Mouse (Mus musculus) neural tube, embryonic 11.5 days (tissue): Measurements from ENCODE around the gene Gm44805. TPM values are rescaled to one million over a fixed set of nuclear protein-coding genes. Genes with fewer than 3 reads are reported as not detected.

Experiments
- ATAC-seq: fragments of 200-750 bp; cut with Nextera tagmentation; 2 replicates; pipeline ENCODE4 v1.8.0; 2017; ENCODE audit warnings: moderate number of reproducible peaks, mild to moderate bottlenecking, moderate TSS enrichment, moderate library complexity; ENCODE audit not compliant: insufficient read depth, low FRiP score, low TSS enrichment
- DNase-seq: peaks from one replicate; pipeline ENCODE4 v3.0.0-alpha.2; 2015; ENCODE audit warnings: low spot score
- H3K27ac ChIP-seq: fragments of 300-500 bp; sonication (generic); 2 replicates; pipeline ENCODE4 v1.5.1; 2014; ENCODE audit warnings: low read depth, mild to moderate bottlenecking, low read length
- H3K27me3 ChIP-seq: fragments of 300-500 bp; sonication (generic); 2 replicates; pipeline ENCODE4 v1.6.1; 2014; ENCODE audit warnings: mild to moderate bottlenecking, low read length, mixed read lengths; ENCODE audit not compliant: control insufficient read depth, insufficient read depth
- H3K36me3 ChIP-seq: fragments of 300-500 bp; sonication (generic); 2 replicates; pipeline ENCODE4 v1.6.1; 2014; ENCODE audit warnings: mild to moderate bottlenecking, low read length, moderate library complexity, mixed read lengths; ENCODE audit not compliant: control insufficient read depth, insufficient read depth
- H3K4me1 ChIP-seq: fragments of 300-500 bp; sonication (generic); 2 replicates; pipeline ENCODE4 v1.6.1; 2014; ENCODE audit warnings: low read length, mixed read lengths; ENCODE audit not compliant: control insufficient read depth, insufficient read depth
- H3K4me2 ChIP-seq: fragments of 300-500 bp; sonication (generic); 2 replicates; pipeline ENCODE4 v1.6.1; 2014; ENCODE audit warnings: low read depth, mild to moderate bottlenecking, moderate library complexity
- H3K4me3 ChIP-seq: fragments of 300-500 bp; sonication (generic); 2 replicates; pipeline ENCODE4 v1.5.1; 2014; ENCODE audit warnings: low read depth, low read length
- H3K9ac ChIP-seq: fragments of 300-500 bp; sonication (generic); 2 replicates; pipeline ENCODE4 v1.6.1; 2014; ENCODE audit warnings: mild to moderate bottlenecking, low read length
- H3K9me3 ChIP-seq: fragments of 300-500 bp; sonication (generic); 2 replicates; pipeline ENCODE4 v1.6.1; 2016; ENCODE audit warnings: low read length; ENCODE audit not compliant: control insufficient read depth
- WGBS: fragments of 180-500 bp; shearing (Covaris S2); extraction: QIAGEN DNeasy Blood & Tissue Kit; methylation state at CpG from one replicate; pipeline ENCODE4 v1.1.7; 2014; 5-methylcytosine and 5-hydroxymethylcytosine counted together
- polyA plus RNA-seq: library from polyadenylated mRNA; unstranded; fragments of >200 nt; fragmentation: Nextera tagmentation; extraction: Ambion mirVana; gene quantifications from 2 replicates; pipeline ENCODE4 v1.2.1, GENCODE M21; 2014

The Gm44805 gene
- not detected in 2 replicates for polyA plus RNA-seq

GRCm38 (mm10) chr7:19681202-19681694 is at the start of gene Gm44805, which contains the start of gene Apoc4:
Gene Gm44805, minus strand, starts transcription at chr7:19681423.
Gene Apoc4, minus strand, starts transcription at chr7:19681479.
- Histone ChIP-seq H3K9ac (no peak within 1 kb of the TSS), H3K4me3 (no peak within 1 kb of the TSS), H3K27ac (no peak within 1 kb of the TSS), H3K9me3 (no peaks in the 10 kb centered on the region), H3K4me2 (no peak within 1 kb of the TSS), H3K27me3 (no peaks in the 10 kb centered on the region), H3K36me3 (no peaks in the 10 kb centered on the region), H3K4me1 (no peaks in the 10 kb centered on the region)
- WGBS = 61% methylated on average over 8 of the region's 8 CpGs
- ATAC-seq (no peak), DNase-seq (no peak)

DNA sequence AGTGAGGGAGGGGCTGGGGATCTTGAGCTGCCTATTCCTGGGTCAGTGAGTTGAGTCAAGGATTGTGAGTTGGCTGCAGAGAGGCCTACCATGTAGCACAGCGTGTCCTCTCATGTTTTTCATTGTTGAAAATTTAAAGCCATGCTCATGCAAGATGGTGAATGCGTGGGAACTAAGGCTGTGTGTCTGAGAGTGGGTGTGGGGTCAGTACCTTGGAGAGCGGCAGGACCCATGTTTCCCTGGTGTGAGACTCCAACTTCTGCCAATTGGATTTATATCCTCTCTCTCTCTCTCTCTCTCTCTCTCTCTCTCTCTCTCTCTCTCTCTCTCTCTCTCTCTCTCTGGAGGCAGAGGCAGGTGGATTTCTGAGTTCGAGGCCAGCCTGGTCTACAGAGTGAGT is 45.3 kb upstream of the Gm44805 start:
- Histone ChIP-seq H3K27me3 (no peaks in the 10 kb centered on the region), H3K9me3 (no peaks in the 10 kb centered on the region), H3K27ac (no peak overlapping the region), H3K4me2 (no peak overlapping the region), H3K4me1 (no peaks in the 10 kb centered on the region), H3K9ac (no peak overlapping the region), H3K4me3 (no peak overlapping the region), H3K36me3 (peaks cover 31% of the 10 kb centered on the region)
- ATAC-seq (no peak), DNase-seq (no peak)
- 92% methylated on average over 4 of the region's 4 CpGs for WGBS

DNA sequence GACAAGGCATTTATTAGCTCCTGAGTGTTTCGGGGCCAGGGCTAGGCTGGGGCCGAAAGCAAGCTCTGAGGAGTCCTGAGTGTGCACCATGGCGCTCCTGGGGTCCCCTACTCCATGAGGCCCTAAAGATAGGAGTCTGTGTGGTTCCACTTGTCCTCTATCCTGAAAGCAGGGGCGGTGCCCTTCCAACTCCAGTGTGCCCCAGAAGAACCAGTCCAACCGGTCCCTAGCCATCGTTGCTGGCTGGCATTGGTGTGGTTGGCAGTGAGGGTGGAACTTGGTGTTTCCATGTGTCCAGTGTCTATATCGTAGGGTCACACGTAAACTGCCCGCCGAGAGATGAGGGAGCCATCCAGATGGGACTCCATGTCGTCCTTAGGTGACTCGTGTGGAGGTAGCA is 42.9 kb upstream of the Gm44805 start:
- no peak overlapping the region for H3K4me2 ChIP-seq
- no peaks in the 10 kb centered on the region for H3K27me3 ChIP-seq
- no peak for DNase-seq
- no peak overlapping the region for H3K9ac ChIP-seq
- peaks cover 20% of the 10 kb centered on the region for H3K36me3 ChIP-seq
- H3K27ac ChIP-seq = no peak overlapping the region
- no peaks in the 10 kb centered on the region for H3K9me3 ChIP-seq
- H3K4me1 ChIP-seq = no peaks in the 10 kb centered on the region
- no peak for ATAC-seq
- H3K4me3 ChIP-seq = no peak overlapping the region
- WGBS = 95% methylated on average over 12 of the region's 12 CpGs

DNA sequence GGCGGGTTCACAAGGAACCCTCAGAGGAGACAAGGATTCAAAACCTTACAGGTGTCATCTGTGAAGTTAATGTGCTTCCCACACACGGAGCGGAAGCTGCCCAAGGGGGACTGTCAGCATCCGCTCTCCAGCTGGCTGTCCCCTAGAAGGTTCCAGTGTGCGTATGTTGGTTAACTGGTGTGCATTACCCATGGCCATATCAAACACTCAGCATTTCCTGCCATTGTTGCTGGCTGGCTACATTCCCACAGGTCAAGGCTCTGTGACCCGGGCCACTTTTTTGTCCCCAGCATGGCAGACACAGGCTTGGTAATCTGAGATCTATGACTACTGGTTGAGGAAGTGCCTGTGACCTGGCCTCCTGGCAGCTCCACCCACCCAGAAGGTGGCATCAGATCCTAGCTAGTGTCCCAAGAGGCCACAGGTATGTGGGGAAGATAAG is 41.6 kb upstream of the Gm44805 start:
- ATAC-seq (no peak), DNase-seq (no peak)
- Histone ChIP-seq H3K36me3 (peaks cover 14% of the 10 kb centered on the region), H3K4me1 (no peaks in the 10 kb centered on the region), H3K27me3 (no peaks in the 10 kb centered on the region), H3K27ac (no peak overlapping the region), H3K9me3 (no peaks in the 10 kb centered on the region), H3K9ac (no peak overlapping the region), H3K4me3 (no peak overlapping the region), H3K4me2 (no peak overlapping the region)
- WGBS = 92% methylated on average over 6 of the region's 6 CpGs

DNA sequence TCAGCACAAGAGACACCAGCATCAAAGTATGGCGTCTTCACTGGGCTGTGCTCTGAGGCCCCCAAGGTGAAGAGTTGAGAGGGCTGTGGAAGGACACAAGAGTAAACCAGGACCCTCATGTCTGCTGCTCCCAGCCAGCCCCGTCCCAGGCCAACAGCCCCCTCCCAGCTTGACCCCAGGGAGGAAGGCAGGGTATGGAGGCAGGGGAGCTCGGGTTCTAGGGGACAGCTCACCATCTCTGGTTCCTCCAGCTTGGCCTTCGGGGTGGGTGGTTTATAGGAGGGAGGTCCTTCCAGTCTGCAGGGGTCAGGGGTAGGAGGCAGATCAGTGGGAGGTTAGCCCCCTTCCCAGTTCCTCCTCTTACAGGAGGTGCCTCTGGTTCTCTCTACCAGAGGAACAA is 38.0 kb upstream of the Gm44805 start:
- WGBS = 89% methylated on average over 4 of the region's 4 CpGs
- DNase-seq (no peak), ATAC-seq (no peak)
- Histone ChIP-seq H3K9ac (no peak overlapping the region), H3K4me3 (no peak overlapping the region), H3K4me1 (peaks cover 5% of the 10 kb centered on the region), H3K36me3 (peaks cover 2% of the 10 kb centered on the region; the same call in 1 of the 2 replicates), H3K27ac (no peak overlapping the region), H3K27me3 (no peaks in the 10 kb centered on the region), H3K4me2 (no peak overlapping the region), H3K9me3 (no peaks in the 10 kb centered on the region)

- no peak for DNase-seq
- 96% methylated on average over 5 of the region's 5 CpGs for WGBS
- H3K36me3 ChIP-seq = peaks cover 2% of the 10 kb centered on the region; the same call in 1 of the 2 replicates
Measured at GRCm38 (mm10) chr7:19718297-19718952, 37.2 kb upstream of the Gm44805 start.

DNA sequence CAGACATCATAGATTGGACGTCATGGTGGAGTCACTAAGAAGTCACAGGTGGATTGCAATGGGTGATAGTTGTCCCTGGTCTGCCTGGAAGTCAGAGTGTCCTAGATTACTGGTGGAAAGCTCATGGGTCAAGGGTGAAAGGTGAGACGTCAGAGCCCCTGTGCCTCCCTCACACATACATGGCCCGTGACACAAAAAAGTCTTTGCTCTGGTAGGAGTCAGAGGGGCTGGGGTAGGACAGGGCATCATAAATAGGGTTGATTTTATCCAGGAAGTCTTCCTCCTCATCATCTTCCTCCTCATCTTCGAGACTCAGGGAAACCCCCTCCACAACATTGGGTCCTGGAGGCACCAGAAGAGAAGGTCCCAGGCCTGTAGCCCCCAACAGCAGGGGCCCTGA is 36.1 kb upstream of the Gm44805 start:
- 86% methylated on average over 4 of the region's 4 CpGs for WGBS
- no peak overlapping the region for H3K4me3 ChIP-seq
- DNase-seq = no peak
- no peaks in the 10 kb centered on the region for H3K27me3 ChIP-seq
- ATAC-seq = no peak
- no peak overlapping the region for H3K9ac ChIP-seq
- H3K27ac ChIP-seq = no peak overlapping the region
- no peaks in the 10 kb centered on the region for H3K9me3 ChIP-seq
- peaks cover 7% of the 10 kb centered on the region for H3K4me1 ChIP-seq
- H3K4me2 ChIP-seq = no peak overlapping the region
- peaks cover 2% of the 10 kb centered on the region; the same call in 1 of the 2 replicates for H3K36me3 ChIP-seq

More at GRCm38 (mm10) chr7:19718297-19718952, 37.2 kb upstream of the Gm44805 start:
- H3K4me1 ChIP-seq = peaks cover 7% of the 10 kb centered on the region
- H3K27ac ChIP-seq = no peak overlapping the region
- no peak overlapping the region for H3K9ac ChIP-seq
- no peak for ATAC-seq
- no peaks in the 10 kb centered on the region for H3K27me3 ChIP-seq
- H3K9me3 ChIP-seq = no peaks in the 10 kb centered on the region
- H3K4me2 ChIP-seq = no peak overlapping the region
- H3K4me3 ChIP-seq = no peak overlapping the region

- H3K27me3 ChIP-seq = no peaks in the 10 kb centered on the region
- no peak overlapping the region for H3K27ac ChIP-seq
- peak overlapping the region; percentile 50; the same call in 1 of the 2 replicates for H3K4me2 ChIP-seq
- 93% methylated on average over 2 of the region's 2 CpGs for WGBS
- DNase-seq (no peak), ATAC-seq (no peak)
- peaks cover 3% of the 10 kb centered on the region for H3K36me3 ChIP-seq
- H3K4me1 ChIP-seq = peaks cover 7% of the 10 kb centered on the region
- no peak overlapping the region for H3K9ac ChIP-seq
- no peak overlapping the region for H3K4me3 ChIP-seq
- H3K9me3 ChIP-seq = no peaks in the 10 kb centered on the region
Measured at GRCm38 (mm10) chr7:19716822-19717221, 35.6 kb upstream of the Gm44805 start.
